Mouse (Mus musculus): ENCODE data around the gene Nrn1l. TPM values are rescaled to one million over a fixed set of nuclear protein-coding genes. Genes with fewer than 3 reads are reported as not detected.

Nrn1l gene
- polyA plus RNA-seq (2012; rRNA removed), result 0.77 and 1.1 TPM in 2 replicates

DNA sequence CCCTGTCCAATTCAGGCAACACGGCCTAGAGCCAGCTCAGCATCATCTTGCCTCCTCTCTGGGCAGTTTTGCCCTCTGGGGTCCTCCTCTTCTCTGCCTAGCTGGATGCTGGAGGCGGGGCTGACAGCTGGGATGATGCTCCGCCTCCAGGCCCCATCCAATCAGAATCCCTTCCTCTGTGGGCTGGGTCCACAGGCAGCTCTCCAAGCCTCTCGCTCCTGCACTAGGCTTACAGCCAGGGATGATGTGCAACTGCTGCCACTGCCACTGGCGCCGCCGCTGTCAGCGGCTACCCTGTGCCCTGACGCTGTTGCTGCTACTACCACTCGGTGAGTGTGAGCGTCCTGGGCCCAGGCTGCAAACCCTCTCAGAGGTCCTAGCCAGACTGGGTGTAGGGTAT lies at the start of gene Nrn1l:
Gene Nrn1l, plus strand, starts transcription at position 229 of the 400 bp plus-strand sequence.
- DNase-seq, result peak; percentile 87
- WGBS, result 18% methylated on average over 11 of the region's 11 CpGs
- no peaks in the 10 kb centered on the region for H3K27me3 ChIP-seq (replicated peaks; ENCODE audit: control insufficient read depth, insufficient read depth, low read length)
- no peaks in the 10 kb centered on the region for H3K4me1 ChIP-seq (ENCODE audit: control insufficient read depth, insufficient read depth, low read length)
- H3K4me3 ChIP-seq (ENCODE audit: insufficient read depth, low read depth, low read length), result no peak within 1 kb of the TSS
- no peak within 1 kb of the TSS for H3K27ac ChIP-seq (ENCODE audit: insufficient read depth, low read depth, low read length)
- TF ChIP-seq POLR2A (IDR thresholded peaks at IDR 0.05; ENCODE audit: low read depth, low read length) (no peak), CTCF (conservative IDR thresholded peaks at IDR 0.05; ENCODE audit: insufficient read depth, insufficient read length, low read depth, low read length) (no peak)
- no peaks in the 10 kb centered on the region for H3K36me3 ChIP-seq (ENCODE audit: control insufficient read depth, insufficient read depth, low read length)

- Histone ChIP-seq H3K27me3 (replicated peaks; ENCODE audit: control insufficient read depth, insufficient read depth, low read length) (no peaks in the 10 kb centered on the region), H3K4me1 (ENCODE audit: control insufficient read depth, insufficient read depth, low read length) (no peaks in the 10 kb centered on the region), H3K27ac (ENCODE audit: insufficient read depth, low read depth, low read length) (no peak overlapping the region), H3K36me3 (ENCODE audit: control insufficient read depth, insufficient read depth, low read length) (no peaks in the 10 kb centered on the region), H3K4me3 (ENCODE audit: insufficient read depth, low read depth, low read length) (no peak overlapping the region)
- TF ChIP-seq CTCF (conservative IDR thresholded peaks at IDR 0.05; ENCODE audit: insufficient read depth, insufficient read length, low read depth, low read length) (no peak), POLR2A (IDR thresholded peaks at IDR 0.05; ENCODE audit: low read depth, low read length) (no peak)
- no peak for DNase-seq
- WGBS, result 82% methylated on average over 11 of the region's 11 CpGs
Observed at GRCm38 (mm10) chr8:105846678-105847077, 46.7 kb upstream of the Nrn1l start.

DNA sequence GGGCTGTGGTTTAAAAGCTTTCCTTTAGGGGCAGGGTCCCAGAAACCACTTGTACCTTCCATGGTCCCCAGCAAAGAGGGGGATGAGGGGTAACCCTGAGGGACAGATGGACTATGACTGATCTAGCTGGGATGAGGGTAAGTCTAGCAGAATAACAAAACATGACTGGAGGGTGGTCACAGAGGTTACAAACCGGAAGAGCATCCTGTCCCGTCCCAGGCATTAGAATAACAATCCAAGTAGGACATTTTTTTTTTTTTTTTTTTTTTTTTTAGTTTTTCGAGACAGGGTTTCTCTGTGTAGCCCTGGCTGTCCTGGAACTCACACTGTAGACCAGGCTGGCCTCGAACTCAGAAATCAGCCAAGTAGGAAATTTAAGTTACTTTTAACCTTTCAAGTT lies 43.4 kb upstream of the Nrn1l start:
- 69% methylated on average over 4 of the region's 4 CpGs for WGBS
- Histone ChIP-seq H3K36me3 (ENCODE audit: control insufficient read depth, insufficient read depth, low read length) (no peaks in the 10 kb centered on the region), H3K27me3 (replicated peaks; ENCODE audit: control insufficient read depth, insufficient read depth, low read length) (no peaks in the 10 kb centered on the region), H3K4me1 (ENCODE audit: control insufficient read depth, insufficient read depth, low read length) (no peaks in the 10 kb centered on the region; the same call in 1 of the 2 replicates), H3K4me3 (ENCODE audit: insufficient read depth, low read depth, low read length) (no peak overlapping the region), H3K27ac (ENCODE audit: insufficient read depth, low read depth, low read length) (no peak overlapping the region)
- TF ChIP-seq POLR2A (IDR thresholded peaks at IDR 0.05; ENCODE audit: low read depth, low read length) (no peak), CTCF (conservative IDR thresholded peaks at IDR 0.05; ENCODE audit: insufficient read depth, insufficient read length, low read depth, low read length) (no peak)
- no peak for DNase-seq

GRCm38 (mm10) chr8:105850611-105851010 lies 42.8 kb upstream of the Nrn1l start:
- 60% methylated on average over 7 of the region's 7 CpGs for WGBS
- H3K4me3 ChIP-seq (ENCODE audit: insufficient read depth, low read depth, low read length), result no peak overlapping the region
- TF ChIP-seq POLR2A (IDR thresholded peaks at IDR 0.05; ENCODE audit: low read depth, low read length) (no peak), CTCF (conservative IDR thresholded peaks at IDR 0.05; ENCODE audit: insufficient read depth, insufficient read length, low read depth, low read length) (no peak)
- no peaks in the 10 kb centered on the region; the same call in 1 of the 2 replicates for H3K4me1 ChIP-seq (ENCODE audit: control insufficient read depth, insufficient read depth, low read length)
- no peaks in the 10 kb centered on the region for H3K36me3 ChIP-seq (ENCODE audit: control insufficient read depth, insufficient read depth, low read length)
- DNase-seq, result no peak
- H3K27ac ChIP-seq (ENCODE audit: insufficient read depth, low read depth, low read length), result no peak overlapping the region
- no peaks in the 10 kb centered on the region for H3K27me3 ChIP-seq (replicated peaks; ENCODE audit: control insufficient read depth, insufficient read depth, low read length)

DNA sequence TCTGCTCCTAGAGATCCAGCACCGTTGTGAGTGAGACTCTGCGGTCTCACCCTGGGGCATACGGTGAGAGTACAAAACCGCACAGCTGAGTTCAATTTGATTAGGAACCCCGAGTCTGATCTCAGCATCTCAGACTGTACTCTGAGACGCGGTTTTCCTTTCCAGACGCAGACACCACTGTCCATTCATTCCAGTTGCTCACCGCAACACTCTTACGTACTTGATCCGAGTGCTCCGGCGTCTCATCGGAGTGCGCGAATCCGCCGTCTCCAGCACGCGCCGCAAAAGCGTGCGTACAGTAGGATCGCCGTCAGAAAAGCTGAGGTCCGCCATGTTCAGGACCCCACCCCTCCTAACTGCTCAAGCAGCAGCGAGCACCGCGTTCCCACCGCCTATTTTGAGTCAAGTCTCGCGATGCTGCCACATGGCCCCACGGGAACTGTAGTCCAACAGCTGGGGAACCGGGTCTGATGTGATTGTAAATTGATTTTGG lies 41.7 kb upstream of the Nrn1l start:
- DNase-seq, result peak; percentile 93
- H3K4me3 ChIP-seq (ENCODE audit: insufficient read depth, low read depth, low read length), result peak overlapping the region; percentile 66
- H3K36me3 ChIP-seq (ENCODE audit: control insufficient read depth, insufficient read depth, low read length), result no peaks in the 10 kb centered on the region
- no peak for TF ChIP-seq POLR2A (IDR thresholded peaks at IDR 0.05; ENCODE audit: low read depth, low read length)
- no peak for TF ChIP-seq CTCF (conservative IDR thresholded peaks at IDR 0.05; ENCODE audit: insufficient read depth, insufficient read length, low read depth, low read length)
- WGBS, result under 1% methylated on average over 34 of the region's 34 CpGs
- H3K4me1 ChIP-seq (ENCODE audit: control insufficient read depth, insufficient read depth, low read length), result peaks cover 8% of the 10 kb centered on the region; the same call in 1 of the 2 replicates
- H3K27ac ChIP-seq (ENCODE audit: insufficient read depth, low read depth, low read length), result no peak overlapping the region
- H3K27me3 ChIP-seq (replicated peaks; ENCODE audit: control insufficient read depth, insufficient read depth, low read length), result no peaks in the 10 kb centered on the region

DNA sequence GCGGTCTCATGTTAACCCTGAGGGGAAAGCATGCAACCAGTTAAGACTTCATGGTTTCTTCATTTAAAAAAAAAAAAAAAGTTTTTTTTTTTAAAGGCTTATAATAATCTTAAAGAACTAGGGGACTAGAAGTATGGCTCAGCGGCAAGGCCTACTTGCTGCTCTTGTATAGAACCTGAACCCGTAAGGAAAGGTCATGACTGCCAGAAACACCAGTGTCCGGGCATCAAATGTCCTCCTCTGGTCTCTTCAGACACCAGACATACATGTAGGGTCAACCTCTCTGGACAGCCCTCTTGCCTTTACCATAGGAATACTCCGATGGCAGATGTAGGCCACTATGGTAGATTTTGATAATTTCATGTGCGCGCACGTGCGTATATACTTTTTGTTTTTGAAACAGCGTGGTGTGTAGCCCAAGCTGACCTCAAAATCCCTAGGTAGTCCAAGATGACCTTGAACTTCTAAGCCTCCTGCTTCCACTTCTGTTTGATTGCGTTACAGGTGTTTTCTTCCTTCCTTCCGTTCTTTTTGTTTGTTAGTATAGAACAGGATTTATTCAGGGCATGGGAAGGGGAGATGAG lies 41.1 kb upstream of the Nrn1l start:
- Histone ChIP-seq H3K36me3 (ENCODE audit: control insufficient read depth, insufficient read depth, low read length) (no peaks in the 10 kb centered on the region), H3K4me3 (ENCODE audit: insufficient read depth, low read depth, low read length) (no peak overlapping the region), H3K27ac (ENCODE audit: insufficient read depth, low read depth, low read length) (no peak overlapping the region), H3K27me3 (replicated peaks; ENCODE audit: control insufficient read depth, insufficient read depth, low read length) (no peaks in the 10 kb centered on the region), H3K4me1 (ENCODE audit: control insufficient read depth, insufficient read depth, low read length) (peaks cover 8% of the 10 kb centered on the region; the same call in 1 of the 2 replicates)
- TF ChIP-seq POLR2A (IDR thresholded peaks at IDR 0.05; ENCODE audit: low read depth, low read length), result no peak
- TF ChIP-seq CTCF (conservative IDR thresholded peaks at IDR 0.05; ENCODE audit: insufficient read depth, insufficient read length, low read depth, low read length), result no peak
- DNase-seq, result no peak
- 78% methylated on average over 12 of the region's 12 CpGs for WGBS

- H3K27me3 ChIP-seq (replicated peaks; ENCODE audit: control insufficient read depth, insufficient read depth, low read length), result no peaks in the 10 kb centered on the region
- peaks cover 8% of the 10 kb centered on the region; the same call in 1 of the 2 replicates for H3K4me1 ChIP-seq (ENCODE audit: control insufficient read depth, insufficient read depth, low read length)
- no peaks in the 10 kb centered on the region for H3K36me3 ChIP-seq (ENCODE audit: control insufficient read depth, insufficient read depth, low read length)
- WGBS, result 91% methylated on average over 3 of the region's 3 CpGs
- no peak for DNase-seq
- H3K4me3 ChIP-seq (ENCODE audit: insufficient read depth, low read depth, low read length), result no peak within 1 kb of the TSS
- H3K27ac ChIP-seq (ENCODE audit: insufficient read depth, low read depth, low read length), result no peak within 1 kb of the TSS
- TF ChIP-seq POLR2A (IDR thresholded peaks at IDR 0.05; ENCODE audit: low read depth, low read length) (no peak), CTCF (conservative IDR thresholded peaks at IDR 0.05; ENCODE audit: insufficient read depth, insufficient read length, low read depth, low read length) (no peak)
Observed at GRCm38 (mm10) chr8:105853178-105853577, 40.2 kb upstream of the Nrn1l start, which contains the start of gene Cenpt. Gene Cenpt, minus strand, starts transcription at chr8:105853278.

All from kidney, adult 2 months (tissue).